Mouse (Mus musculus): Measurements from ENCODE around the gene Ccdc191. TPM values are rescaled to one million over a fixed set of nuclear protein-coding genes. Genes with fewer than 3 reads are reported as not detected.

The Ccdc191 gene
- total and polyA plus RNA-seq, 3 experiments: 1.5 to 3.6 (median 2.7) TPM

GRCm38 (mm10) chr16:43945351-43945750 lies 55.8 kb downstream of the Ccdc191 start:
- intact Hi-C loops (cut with DNase I): no loop called here
- TF ChIP-seq CTCF (IDR thresholded peaks at IDR 0.05) (no peak), POLR2A (IDR thresholded peaks at IDR 0.05; ENCODE audit: insufficient read depth, low read depth, low read length) (no peak), EP300 (IDR thresholded peaks at IDR 0.05; ENCODE audit: insufficient read depth, low read depth, low read length) (no peak)
- 83% methylated on average over 3 of the region's 3 CpGs for WGBS

DNA sequence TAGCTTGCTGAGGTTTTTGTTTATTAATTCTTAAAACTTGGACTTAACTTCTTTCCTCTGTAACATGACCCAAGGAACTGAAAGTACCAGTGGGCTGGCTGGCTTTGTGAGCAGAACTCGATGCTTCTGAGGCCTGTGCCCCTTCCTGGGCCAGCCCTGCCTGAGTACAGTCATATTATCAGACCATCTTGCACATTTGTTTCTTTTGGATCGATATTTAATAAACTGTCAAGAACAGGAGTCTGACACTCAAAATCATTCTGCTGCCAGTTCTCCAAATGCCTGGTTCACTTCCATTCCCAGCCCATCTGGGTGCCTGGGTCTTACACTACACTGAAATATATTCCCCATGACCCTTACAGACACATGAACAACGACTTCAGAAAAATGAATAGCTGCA lies 56.3 kb downstream of the Ccdc191 start:
- H3K9ac ChIP-seq (ENCODE audit: low read depth, low read length): no peak overlapping the region
- TF ChIP-seq POLR2A (IDR thresholded peaks at IDR 0.05; ENCODE audit: insufficient read depth, low read depth, low read length) (no peak), EP300 (IDR thresholded peaks at IDR 0.05; ENCODE audit: insufficient read depth, low read depth, low read length) (no peak), CTCF (IDR thresholded peaks at IDR 0.05) (no peak)

More at GRCm38 (mm10) chr16:43945351-43945750, 55.8 kb downstream of the Ccdc191 start:
- Histone ChIP-seq H3K4me3 (no peak overlapping the region), H3K9ac (ENCODE audit: low read depth, low read length) (no peak overlapping the region), H3K4me1 (ENCODE audit: control insufficient read depth, insufficient read depth, low read length) (no peaks in the 10 kb centered on the region; the same call in 1 of the 2 replicates), H3K79me2 (replicated peaks; ENCODE audit: control insufficient read depth, insufficient read depth, low read length) (no peaks in the 10 kb centered on the region), H3K27ac (no peak overlapping the region), H3K27me3 (ENCODE audit: control insufficient read depth, insufficient read depth, low read length) (no peaks in the 10 kb centered on the region), H3K36me3 (ENCODE audit: control insufficient read depth, insufficient read depth, low read length) (no peaks in the 10 kb centered on the region)
- DNase-seq: no peak

GRCm38 (mm10) chr16:43951591-43951990 lies 62.0 kb downstream of the Ccdc191 start:
- WGBS: 66% methylated on average over 4 of the region's 4 CpGs
- no peaks in the 10 kb centered on the region for H3K36me3 ChIP-seq (ENCODE audit: control insufficient read depth, insufficient read depth, low read length)
- no peak overlapping the region for H3K9ac ChIP-seq (ENCODE audit: low read depth, low read length)
- H3K4me1 ChIP-seq (ENCODE audit: control insufficient read depth, insufficient read depth, low read length): no peaks in the 10 kb centered on the region
- DNase-seq: peak in 1 of 2 experiments; percentile 65
- intact Hi-C loops (cut with DNase I): no loop called here
- H3K27me3 ChIP-seq (ENCODE audit: control insufficient read depth, insufficient read depth, low read length): no peaks in the 10 kb centered on the region
- H3K4me3 ChIP-seq: no peak overlapping the region
- TF ChIP-seq CTCF (IDR thresholded peaks at IDR 0.05) (no peak), POLR2A (IDR thresholded peaks at IDR 0.05; ENCODE audit: insufficient read depth, low read depth, low read length) (no peak), EP300 (IDR thresholded peaks at IDR 0.05; ENCODE audit: insufficient read depth, low read depth, low read length) (no peak)
- H3K27ac ChIP-seq: no peak overlapping the region
- H3K79me2 ChIP-seq (replicated peaks; ENCODE audit: control insufficient read depth, insufficient read depth, low read length): no peaks in the 10 kb centered on the region

More for the DNA sequence above, 56.3 kb downstream of the Ccdc191 start:
- Histone ChIP-seq H3K4me3 (no peak overlapping the region), H3K79me2 (replicated peaks; ENCODE audit: control insufficient read depth, insufficient read depth, low read length) (no peaks in the 10 kb centered on the region), H3K36me3 (ENCODE audit: control insufficient read depth, insufficient read depth, low read length) (no peaks in the 10 kb centered on the region), H3K27ac (no peak overlapping the region), H3K4me1 (ENCODE audit: control insufficient read depth, insufficient read depth, low read length) (no peaks in the 10 kb centered on the region; the same call in 1 of the 2 replicates), H3K27me3 (ENCODE audit: control insufficient read depth, insufficient read depth, low read length) (no peaks in the 10 kb centered on the region)
- intact Hi-C loops (cut with DNase I): no loop called here
- 72% methylated on average over 3 of the region's 3 CpGs for WGBS
- no peak for DNase-seq

DNA sequence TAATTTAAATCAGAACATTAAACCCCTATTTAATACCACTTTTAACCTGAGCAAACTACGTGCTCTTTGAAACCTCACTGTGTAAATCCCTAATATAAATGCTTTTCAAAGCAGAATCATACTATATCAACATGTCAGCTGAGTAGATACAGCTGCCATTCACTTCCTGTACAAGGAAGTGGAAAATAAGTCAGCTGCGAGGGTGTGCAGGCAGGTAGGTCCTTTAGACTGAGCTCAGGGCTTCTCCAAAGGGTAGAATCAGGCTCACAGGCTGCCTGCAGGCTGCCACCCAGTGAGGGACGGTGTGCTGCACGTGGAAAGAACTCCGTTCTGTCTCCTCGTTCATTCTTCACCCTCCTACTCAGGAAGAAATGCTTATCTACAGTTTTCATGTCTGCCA lies 65.3 kb downstream of the Ccdc191 start:
- Histone ChIP-seq H3K4me3 (no peak overlapping the region), H3K9ac (ENCODE audit: low read depth, low read length) (no peak overlapping the region), H3K27ac (no peak overlapping the region), H3K36me3 (ENCODE audit: control insufficient read depth, insufficient read depth, low read length) (no peaks in the 10 kb centered on the region), H3K27me3 (ENCODE audit: control insufficient read depth, insufficient read depth, low read length) (no peaks in the 10 kb centered on the region), H3K4me1 (ENCODE audit: control insufficient read depth, insufficient read depth, low read length) (no peaks in the 10 kb centered on the region), H3K79me2 (replicated peaks; ENCODE audit: control insufficient read depth, insufficient read depth, low read length) (no peaks in the 10 kb centered on the region)
- TF ChIP-seq POLR2A (IDR thresholded peaks at IDR 0.05; ENCODE audit: insufficient read depth, low read depth, low read length) (no peak), EP300 (IDR thresholded peaks at IDR 0.05; ENCODE audit: insufficient read depth, low read depth, low read length) (no peak), CTCF (IDR thresholded peaks at IDR 0.05) (no peak)
- DNase-seq: no peak
- 55% methylated on average over 6 of the region's 6 CpGs for WGBS
- intact Hi-C loops (cut with DNase I): no loop called here

GRCm38 (mm10) chr16:43958038-43958437 lies 68.4 kb downstream of the Ccdc191 start:
- DNase-seq: no peak
- Histone ChIP-seq H3K36me3 (ENCODE audit: control insufficient read depth, insufficient read depth, low read length) (no peaks in the 10 kb centered on the region), H3K4me3 (no peak overlapping the region), H3K79me2 (replicated peaks; ENCODE audit: control insufficient read depth, insufficient read depth, low read length) (no peaks in the 10 kb centered on the region), H3K27me3 (ENCODE audit: control insufficient read depth, insufficient read depth, low read length) (no peaks in the 10 kb centered on the region), H3K27ac (no peak overlapping the region), H3K9ac (ENCODE audit: low read depth, low read length) (no peak overlapping the region), H3K4me1 (ENCODE audit: control insufficient read depth, insufficient read depth, low read length) (no peaks in the 10 kb centered on the region)
- WGBS: 87% methylated on average over 4 of the region's 4 CpGs
- intact Hi-C loops (cut with DNase I): no loop called here
- TF ChIP-seq POLR2A (IDR thresholded peaks at IDR 0.05; ENCODE audit: insufficient read depth, low read depth, low read length) (no peak), EP300 (IDR thresholded peaks at IDR 0.05; ENCODE audit: insufficient read depth, low read depth, low read length) (no peak), CTCF (IDR thresholded peaks at IDR 0.05) (no peak)

- no peaks in the 10 kb centered on the region for H3K79me2 ChIP-seq (replicated peaks; ENCODE audit: control insufficient read depth, insufficient read depth, low read length)
- no peaks in the 10 kb centered on the region for H3K36me3 ChIP-seq (ENCODE audit: control insufficient read depth, insufficient read depth, low read length)
- H3K27me3 ChIP-seq (ENCODE audit: control insufficient read depth, insufficient read depth, low read length): no peaks in the 10 kb centered on the region
- intact Hi-C loops (cut with DNase I): no loop called here
- DNase-seq: no peak
- no peak overlapping the region for H3K4me3 ChIP-seq
- 91% methylated on average over 9 of the region's 9 CpGs for WGBS
- H3K9ac ChIP-seq (ENCODE audit: low read depth, low read length): no peak overlapping the region
- no peak overlapping the region for H3K27ac ChIP-seq
- TF ChIP-seq CTCF (IDR thresholded peaks at IDR 0.05) (no peak), EP300 (IDR thresholded peaks at IDR 0.05; ENCODE audit: insufficient read depth, low read depth, low read length) (no peak)
- no peaks in the 10 kb centered on the region; the same call in 1 of the 2 replicates for H3K4me1 ChIP-seq (ENCODE audit: control insufficient read depth, insufficient read depth, low read length)
Observed at GRCm38 (mm10) chr16:43963291-43963690, 73.7 kb downstream of the Ccdc191 start.
